Mouse (Mus musculus) lung, postnatal 0 days (tissue): ENCODE results near the gene Elk4. TPM values are rescaled to one million over a fixed set of nuclear protein-coding genes. Genes with fewer than 3 reads are reported as not detected.

Experiments
- ATAC-seq: fragments of 200-750 bp; cut with Nextera tagmentation; 2 replicates; pipeline ENCODE4 v1.8.0; 2017; ENCODE audit warnings: moderate library complexity
- DNase-seq: peaks from one replicate; pipeline ENCODE4 v3.0.0-alpha.2; 2016; ENCODE audit warnings: low spot score
- H3K27ac ChIP-seq: fragments of 300-500 bp; sonication (generic); 2 replicates; pipeline ENCODE4 v1.5.1; 2014; ENCODE audit warnings: antibody characterized with exemption, mild to moderate bottlenecking, low read length, mixed read lengths
- H3K27me3 ChIP-seq: fragments of 300-500 bp; sonication (generic); replicated peaks from 2 replicates; pipeline ENCODE4 v1.6.1; 2014; ENCODE audit warnings: low read length, mixed read lengths; ENCODE audit not compliant: insufficient read depth
- H3K36me3 ChIP-seq: fragments of 300-500 bp; sonication (generic); 2 replicates; pipeline ENCODE4 v1.6.1; 2014; ENCODE audit warnings: low read length, mixed read lengths; ENCODE audit not compliant: insufficient read depth
- H3K4me1 ChIP-seq: fragments of 300-500 bp; sonication (generic); 2 replicates; pipeline ENCODE4 v1.6.1; 2014; ENCODE audit warnings: antibody characterized with exemption, low read depth, low read length, mixed read lengths; ENCODE audit not compliant: insufficient read depth
- H3K4me2 ChIP-seq: fragments of 300-500 bp; sonication (generic); replicated peaks from 2 replicates; pipeline ENCODE4 v1.6.1; 2014; ENCODE audit warnings: low read depth, mild to moderate bottlenecking, low read length, moderate library complexity, mixed read lengths
- H3K4me3 ChIP-seq: fragments of 300-500 bp; sonication (generic); 2 replicates; pipeline ENCODE4 v1.5.1; 2014; ENCODE audit warnings: low read depth, low read length
- H3K9ac ChIP-seq: fragments of 300-500 bp; sonication (generic); replicated peaks from 2 replicates; pipeline ENCODE4 v1.6.1; 2014; ENCODE audit warnings: low read depth, mild to moderate bottlenecking
- H3K9me3 ChIP-seq: fragments of 300-500 bp; sonication (generic); 2 replicates; pipeline ENCODE4 v1.6.1; 2016; ENCODE audit warnings: low read length, mixed read lengths
- CTCF ChIP-seq: IDR thresholded peaks from 2 replicates; pipeline ENCODE4 v1.5.1; 2016; ENCODE audit warnings: antibody characterized with exemption, mild to moderate bottlenecking
- EP300 ChIP-seq: IDR thresholded peaks from 2 replicates; pipeline ENCODE4 v1.6.1; 2016; ENCODE audit warnings: antibody characterized with exemption, mild to moderate bottlenecking, control low read depth
- WGBS: fragments of 180-500 bp; shearing (Covaris S2); extraction: QIAGEN DNeasy Blood & Tissue Kit; methylation state at CpG from one replicate; pipeline ENCODE4 v1.1.7; 2014; 5-methylcytosine and 5-hydroxymethylcytosine counted together
- polyA plus RNA-seq: library from polyadenylated mRNA; unstranded; fragments of >200 nt; fragmentation: Nextera tagmentation; extraction: Ambion mirVana; gene quantifications from 2 replicates; pipeline ENCODE4 v1.2.1, GENCODE M21; 2015

The Elk4 gene
- polyA plus RNA-seq, 1 experiment from 2014 or later: 26.3 TPM

DNA sequence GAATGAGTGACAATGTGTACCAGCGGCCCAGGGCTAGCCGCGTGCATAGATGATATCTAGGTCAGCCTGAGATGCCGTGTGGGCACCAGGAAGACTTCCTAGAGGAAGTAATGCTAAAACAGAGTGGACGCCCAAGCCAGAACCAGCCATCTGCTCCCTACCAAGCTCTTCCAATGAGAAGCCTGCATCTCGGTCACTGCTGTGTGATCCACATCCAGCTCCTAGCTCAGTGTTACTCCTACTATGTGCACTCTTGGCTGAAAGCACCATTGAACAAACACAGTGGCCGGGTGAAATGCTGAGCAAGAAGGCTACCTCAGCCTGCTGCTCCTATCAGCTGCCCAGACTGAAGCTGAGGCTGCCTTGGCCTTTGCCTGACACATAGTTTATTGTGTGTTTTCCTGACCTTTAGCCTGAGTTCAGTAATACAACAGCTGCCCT lies 14.8 kb upstream of the Elk4 start:
- 69% methylated on average over 7 of the region's 7 CpGs for WGBS
- no peak for ATAC-seq

DNA sequence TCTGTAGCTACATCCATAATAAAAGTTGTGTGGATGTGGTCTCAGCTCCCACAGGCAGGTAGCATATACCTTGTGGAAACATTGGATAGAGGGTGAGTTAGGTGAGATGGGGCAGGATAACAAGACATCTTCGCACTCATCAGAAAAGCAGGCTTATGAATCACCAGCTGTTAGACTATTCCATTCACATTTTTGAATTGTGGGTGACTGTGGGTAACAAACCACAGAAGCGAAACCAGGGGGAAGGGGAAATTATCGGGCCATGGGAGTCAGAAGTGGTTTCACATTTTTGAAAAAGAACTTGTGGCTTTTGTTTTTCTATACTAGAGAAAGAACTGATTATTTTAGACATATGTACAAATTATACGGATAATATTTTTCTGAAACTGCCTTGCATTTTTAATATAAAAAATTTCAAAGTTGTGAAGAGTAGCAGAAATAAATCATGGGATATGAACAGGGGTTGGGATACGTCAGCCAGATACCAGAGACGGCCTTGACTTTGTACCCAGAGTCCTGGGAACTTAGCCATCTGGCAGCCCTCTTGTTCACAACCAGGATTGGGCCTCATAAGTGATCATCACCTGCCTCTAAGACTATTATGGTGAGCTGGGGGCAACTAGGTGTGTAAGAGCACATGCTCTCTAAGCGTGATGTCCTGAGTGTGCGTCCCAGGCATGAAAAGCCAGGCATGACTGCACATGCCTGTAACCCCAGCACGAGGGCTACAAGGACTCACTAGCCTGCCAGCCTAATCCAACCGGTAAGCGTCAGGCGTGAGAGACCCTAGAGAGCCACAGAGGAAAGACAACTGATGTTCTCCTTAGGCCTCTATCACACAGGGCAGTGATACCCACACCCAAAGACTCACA lies 14.0 kb upstream of the Elk4 start:
- Histone ChIP-seq H3K4me1 (no peaks in the 10 kb centered on the region), H3K27ac (no peak overlapping the region), H3K4me3 (no peak overlapping the region), H3K9me3 (no peaks in the 10 kb centered on the region), H3K27me3 (no peaks in the 10 kb centered on the region), H3K36me3 (no peaks in the 10 kb centered on the region), H3K9ac (no peak overlapping the region), H3K4me2 (no peak overlapping the region)
- 81% methylated on average over 12 of the region's 12 CpGs for WGBS
- DNase-seq (no peak), ATAC-seq (no peak)
- no peak for TF ChIP-seq EP300

More for the DNA sequence above, 14.8 kb upstream of the Elk4 start:
- Histone ChIP-seq H3K27ac (no peak overlapping the region), H3K4me1 (no peaks in the 10 kb centered on the region), H3K9ac (no peak overlapping the region), H3K9me3 (no peaks in the 10 kb centered on the region), H3K27me3 (no peaks in the 10 kb centered on the region), H3K4me2 (no peak overlapping the region), H3K4me3 (no peak overlapping the region), H3K36me3 (no peaks in the 10 kb centered on the region)
- TF ChIP-seq EP300: no peak
- TF ChIP-seq CTCF: no peak
- no peak for DNase-seq

DNA sequence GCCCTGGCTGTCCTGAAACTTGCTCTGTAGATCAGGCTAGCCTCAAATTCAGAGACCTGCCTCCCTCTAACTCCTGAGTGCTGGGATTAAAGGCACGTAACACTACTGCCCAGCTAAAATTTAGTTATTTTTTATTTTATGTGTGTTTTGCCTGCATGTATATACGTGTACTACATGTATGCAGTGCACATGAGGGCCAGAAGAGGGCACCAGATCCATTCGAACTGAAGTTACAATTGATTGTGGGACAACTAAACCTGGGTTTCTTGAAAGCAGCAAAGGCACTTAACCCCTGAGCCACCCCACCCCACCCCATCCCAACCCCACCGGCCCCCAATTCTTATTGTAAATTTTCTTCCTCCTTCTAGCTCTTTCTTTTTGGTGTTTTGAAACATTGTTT lies 12.3 kb upstream of the Elk4 start:
- 36% methylated on average over 4 of the region's 4 CpGs for WGBS
- no peaks in the 10 kb centered on the region for H3K4me1 ChIP-seq
- no peaks in the 10 kb centered on the region for H3K27me3 ChIP-seq
- no peak overlapping the region for H3K4me3 ChIP-seq
- no peak for TF ChIP-seq EP300
- TF ChIP-seq CTCF: peak; percentile 84
- H3K36me3 ChIP-seq: no peaks in the 10 kb centered on the region
- ATAC-seq: no peak; the same call in 1 of the 2 replicates
- no peaks in the 10 kb centered on the region for H3K9me3 ChIP-seq
- no peak overlapping the region for H3K9ac ChIP-seq
- H3K4me2 ChIP-seq: no peak overlapping the region
- H3K27ac ChIP-seq: no peak overlapping the region
- DNase-seq: peak; percentile 55

DNA sequence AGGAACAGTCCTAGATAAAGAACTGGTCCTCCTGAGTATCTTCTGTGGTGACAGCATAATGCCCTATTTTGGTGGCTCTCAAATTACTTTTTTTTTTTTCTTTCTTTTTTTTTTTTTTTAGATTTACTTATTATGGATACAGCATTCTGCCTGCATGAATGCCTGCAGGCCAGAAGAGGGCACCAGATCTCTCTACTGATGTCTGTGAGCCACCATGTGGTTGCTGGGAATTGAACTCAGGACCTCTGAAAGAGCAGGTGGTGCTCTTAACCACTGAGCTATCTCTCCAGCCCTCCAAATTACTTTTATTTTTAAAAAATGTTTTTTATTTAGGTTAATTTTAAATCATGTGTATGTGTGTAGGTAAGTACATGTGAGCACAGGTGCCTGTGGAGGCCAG lies 6.9 kb upstream of the Elk4 start:
- Histone ChIP-seq H3K4me3 (no peak overlapping the region), H3K36me3 (no peaks in the 10 kb centered on the region), H3K4me2 (no peak overlapping the region), H3K9me3 (no peaks in the 10 kb centered on the region), H3K27ac (no peak overlapping the region), H3K9ac (no peak overlapping the region), H3K4me1 (no peaks in the 10 kb centered on the region; the same call in 1 of the 2 replicates), H3K27me3 (no peaks in the 10 kb centered on the region)
- ATAC-seq (no peak), DNase-seq (no peak)
- no peak for TF ChIP-seq EP300
- TF ChIP-seq CTCF: peak; percentile 56

DNA sequence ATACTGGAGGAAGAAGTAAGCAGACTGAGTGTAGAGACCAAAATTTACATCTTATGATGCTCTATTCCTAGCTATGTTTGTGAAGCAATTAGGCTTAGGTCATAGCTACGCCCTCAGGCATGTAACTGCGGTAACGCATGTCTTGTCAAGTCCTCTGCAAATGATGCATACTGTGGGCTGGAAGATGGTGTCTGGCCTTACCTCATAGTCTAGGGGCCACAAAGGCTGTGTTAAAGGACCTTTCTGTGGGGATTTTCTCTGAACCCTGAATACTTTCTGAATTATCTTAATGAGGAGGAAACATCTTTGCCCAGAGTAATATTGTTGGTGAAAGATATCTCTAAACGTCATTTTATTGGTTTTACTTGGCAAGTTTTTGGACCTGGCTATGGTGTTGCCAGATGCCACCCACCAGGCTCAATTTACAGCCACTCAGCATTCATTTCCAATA lies 5.5 kb upstream of the Elk4 start:
- H3K27ac ChIP-seq: no peak overlapping the region
- H3K36me3 ChIP-seq: no peaks in the 10 kb centered on the region
- ATAC-seq: no peak
- no peak overlapping the region for H3K4me2 ChIP-seq
- no peaks in the 10 kb centered on the region for H3K27me3 ChIP-seq
- no peak overlapping the region for H3K9ac ChIP-seq
- TF ChIP-seq CTCF: no peak
- TF ChIP-seq EP300: no peak
- no peaks in the 10 kb centered on the region for H3K9me3 ChIP-seq
- H3K4me3 ChIP-seq: no peak overlapping the region
- DNase-seq: no peak
- 77% methylated on average over 4 of the region's 4 CpGs for WGBS
- H3K4me1 ChIP-seq: no peaks in the 10 kb centered on the region; the same call in 1 of the 2 replicates

DNA sequence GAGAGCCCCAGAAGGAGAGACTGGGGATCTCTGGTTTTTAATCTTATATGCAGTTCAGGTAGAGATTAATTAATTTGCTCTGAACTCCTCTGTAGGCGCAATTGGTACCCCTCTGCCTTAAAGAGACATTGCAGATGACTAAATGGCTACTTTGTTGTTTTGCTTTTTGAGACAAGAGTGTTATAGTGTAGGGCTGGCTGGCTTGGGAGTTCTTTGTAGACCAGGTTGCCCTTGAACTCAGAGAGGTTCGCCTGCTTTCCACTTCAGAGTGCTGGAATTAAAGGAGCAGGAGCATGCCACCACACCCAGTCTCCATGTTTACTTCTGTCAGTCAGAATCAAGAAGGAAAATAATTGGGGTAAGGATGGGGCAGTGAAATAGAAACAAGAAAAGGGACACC lies 4.3 kb upstream of the Elk4 start:
- no peak overlapping the region for H3K4me3 ChIP-seq
- no peak overlapping the region for H3K27ac ChIP-seq
- no peaks in the 10 kb centered on the region for H3K27me3 ChIP-seq
- H3K4me2 ChIP-seq: no peak overlapping the region
- H3K36me3 ChIP-seq: no peaks in the 10 kb centered on the region
- ATAC-seq (no peak), DNase-seq (no peak)
- H3K9ac ChIP-seq: no peak overlapping the region
- H3K4me1 ChIP-seq: no peaks in the 10 kb centered on the region; the same call in 1 of the 2 replicates
- 49% methylated on average over 2 of the region's 2 CpGs for WGBS
- TF ChIP-seq EP300: no peak
- TF ChIP-seq CTCF: no peak
- no peaks in the 10 kb centered on the region for H3K9me3 ChIP-seq
